Mouse (Mus musculus): ENCODE results near the gene Pms1. TPM values are rescaled to one million over a fixed set of nuclear protein-coding genes. Genes with fewer than 3 reads are reported as not detected.

The Pms1 gene
- total RNA-seq, 2 experiments from 2014 or later = 20.1 to 21.9 TPM

- DNase-seq (ENCODE audit: extremely low spot score in 1 of 2, low spot score in 1 of 2) = no peak
Measured at GRCm38 (mm10) chr1:53203902-53204301, 92.9 kb downstream of the Pms1 start.

GRCm38 (mm10) chr1:53201630-53202199 lies 95.1 kb downstream of the Pms1 start:
- DNase-seq (ENCODE audit: extremely low spot score in 1 of 2, low spot score in 1 of 2) = no peak

GRCm38 (mm10) chr1:53194536-53194935 lies 102.3 kb downstream of the Pms1 start:
- DNase-seq (ENCODE audit: extremely low spot score in 1 of 2, low spot score in 1 of 2) = no peak

DNA sequence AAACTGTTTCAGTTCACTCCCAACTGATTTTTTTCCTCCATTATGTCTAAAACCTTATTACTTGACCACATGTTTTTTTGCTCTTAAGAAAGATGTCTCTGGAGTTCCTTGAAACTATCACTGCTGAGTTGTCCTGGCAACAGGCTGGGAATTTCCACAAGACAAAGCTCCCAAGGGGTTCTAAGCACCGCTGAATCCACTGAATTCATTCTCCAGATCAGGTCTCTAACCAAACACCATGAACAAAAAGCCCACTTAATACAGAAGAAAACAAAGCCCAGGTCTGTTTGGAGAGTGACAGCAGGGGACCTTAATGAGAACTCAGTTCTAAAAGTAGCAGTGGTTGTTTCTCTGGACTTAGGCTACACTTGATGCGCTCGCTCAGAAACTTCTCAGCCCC lies 105.6 kb downstream of the Pms1 start:
- no peak for DNase-seq (ENCODE audit: extremely low spot score in 1 of 2, low spot score in 1 of 2)

GRCm38 (mm10) chr1:53189620-53190019 lies 107.2 kb downstream of the Pms1 start:
- DNase-seq (ENCODE audit: extremely low spot score in 1 of 2, low spot score in 1 of 2) = no peak

DNA sequence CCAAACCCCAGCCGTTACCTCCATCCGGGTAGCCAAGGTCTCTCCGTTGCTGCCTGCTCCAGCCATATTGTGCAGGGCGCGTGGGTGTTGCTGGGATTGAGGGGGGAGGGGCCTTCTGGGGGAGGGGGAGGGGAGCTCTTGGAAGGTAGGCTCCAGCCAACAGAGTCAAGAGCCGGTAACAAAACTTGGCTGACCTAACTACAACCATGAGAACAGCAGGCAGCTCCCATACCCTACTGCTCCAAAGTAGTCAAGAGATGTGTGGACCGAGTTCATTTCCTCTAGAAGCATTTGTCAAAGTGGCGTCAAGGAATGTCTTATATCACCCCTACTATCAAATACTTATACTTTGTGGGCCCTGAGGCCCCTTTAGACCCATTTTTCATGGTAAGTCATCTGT lies 109.3 kb downstream of the Pms1 start, which contains the start of gene 1700019A02Rik:
Gene 1700019A02Rik, minus strand, starts transcription at position 101 of the 400 bp plus-strand sequence.
- no peak for DNase-seq (ENCODE audit: extremely low spot score in 1 of 2, low spot score in 1 of 2)

DNA sequence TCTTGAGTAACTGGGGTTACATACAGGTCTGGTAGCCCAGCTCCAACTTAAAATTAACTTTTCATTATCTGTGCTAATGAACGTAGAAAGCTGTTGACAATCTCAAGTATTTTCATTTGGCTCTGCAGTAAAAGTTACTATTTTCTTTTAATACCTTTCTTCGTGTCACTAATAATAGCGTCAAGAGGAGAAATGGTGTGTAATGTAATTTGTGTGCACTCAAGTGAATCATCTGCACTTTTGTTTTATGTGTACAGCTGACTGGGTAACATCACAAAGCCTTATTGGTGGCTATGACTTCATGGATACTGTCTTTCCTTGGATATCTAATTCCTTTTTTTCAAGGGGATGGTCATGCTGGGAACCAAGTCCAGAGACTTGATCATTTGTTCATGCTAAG lies 110.5 kb downstream of the Pms1 start:
- DNase-seq (ENCODE audit: extremely low spot score in 1 of 2, low spot score in 1 of 2) = no peak

DNA sequence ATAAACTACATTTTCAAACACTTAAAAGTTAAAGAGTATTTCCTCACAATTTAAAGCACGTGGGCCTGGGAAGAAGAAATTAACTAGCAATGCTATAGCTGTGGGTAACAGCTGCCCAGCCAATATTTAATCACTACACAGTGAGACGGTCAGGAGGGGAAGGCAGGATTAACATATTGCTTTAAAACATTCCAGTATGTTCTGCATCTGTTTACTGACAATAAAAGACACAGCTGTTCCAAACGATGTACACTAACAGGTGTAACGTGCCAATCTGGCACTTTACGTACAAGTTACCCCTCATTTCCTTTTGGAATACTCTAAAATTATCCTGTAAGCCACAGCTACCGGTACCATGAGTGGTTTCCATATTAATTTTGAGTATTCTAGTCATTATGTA lies 139.1 kb downstream of the Pms1 start:
- DNase-seq (ENCODE audit: extremely low spot score in 1 of 2, low spot score in 1 of 2) = no peak

Other genes with a start within 250 kb of the Pms1 start
- gene Mstn, start 235.4 kb downstream of the Pms1 start, total RNA-seq (2021) = under 1 TPM; 0.66 to 0.77 TPM
- not detected for gene 1700019A02Rik, start 109.4 kb downstream of the Pms1 start, total RNA-seq (2021)
- 1 to 10 TPM; 6.5 to 8.2 TPM for gene Ormdl1, start 77 bp upstream of the Pms1 start, total RNA-seq (2021)
- gene Gm28778, start 93 bp upstream of the Pms1 start, total RNA-seq (2021) = not detected
- gene Osgepl1, start 16.6 kb upstream of the Pms1 start, total RNA-seq (2021) = 10 to 100 TPM; 16.2 to 19.6 TPM
- 1 to 10 TPM in 1 of 2 experiments, not detected in 1; 6.9 TPM for gene Asdurf, start 55.6 kb upstream of the Pms1 start, total RNA-seq (2021)
- not detected for gene Gm28551, start 55.6 kb upstream of the Pms1 start, total RNA-seq (2021)
- gene Asnsd1, start 55.7 kb upstream of the Pms1 start, total RNA-seq (2021) = 10 to 100 TPM; 20.6 to 27.0 TPM